Mouse (Mus musculus) stomach, postnatal 0 days (tissue): Measurements from ENCODE around the gene Aspg. TPM values are rescaled to one million over a fixed set of nuclear protein-coding genes. Genes with fewer than 3 reads are reported as not detected.

Experiments used
- ATAC-seq: fragments of 200-750 bp; cut with Nextera tagmentation; 2 replicates; pipeline ENCODE4 v1.8.0; 2017; ENCODE audit not compliant: low FRiP score, low TSS enrichment
- DNase-seq: peaks from one replicate; pipeline ENCODE4 v3.0.0-alpha.2; 2016; ENCODE audit warnings: low spot score
- H3K27ac ChIP-seq: fragments of 300-500 bp; sonication (generic); replicated peaks from 2 replicates; pipeline ENCODE4 v1.5.1; 2014; ENCODE audit warnings: mild to moderate bottlenecking, control low read depth
- H3K27me3 ChIP-seq: fragments of 300-500 bp; sonication (generic); 2 replicates; pipeline ENCODE4 v1.6.1; 2014; ENCODE audit warnings: low read length; ENCODE audit not compliant: control insufficient read depth, insufficient read depth
- H3K36me3 ChIP-seq: fragments of 300-500 bp; sonication (generic); 2 replicates; pipeline ENCODE4 v1.6.1; 2014; ENCODE audit warnings: low read length, mixed read lengths; ENCODE audit not compliant: control insufficient read depth, insufficient read depth
- H3K4me1 ChIP-seq: fragments of 300-500 bp; sonication (generic); replicated peaks from 2 replicates; pipeline ENCODE4 v1.6.1; 2014; ENCODE audit warnings: antibody characterized with exemption; ENCODE audit not compliant: control insufficient read depth, insufficient read depth
- H3K4me2 ChIP-seq: fragments of 300-500 bp; sonication (generic); replicated peaks from 2 replicates; pipeline ENCODE4 v1.6.1; 2014; ENCODE audit warnings: low read depth, mild to moderate bottlenecking, control low read depth, moderate library complexity
- H3K4me3 ChIP-seq: fragments of 300-500 bp; sonication (generic); 2 replicates; pipeline ENCODE4 v1.5.1; 2014; ENCODE audit warnings: low read depth, low read length, control low read depth
- H3K9ac ChIP-seq: fragments of 300-500 bp; sonication (generic); 2 replicates; pipeline ENCODE4 v1.6.1; 2014; ENCODE audit warnings: mild to moderate bottlenecking, low read length, control low read depth, mixed read lengths
- H3K9me3 ChIP-seq: fragments of 300-500 bp; sonication (generic); 2 replicates; pipeline ENCODE4 v1.6.1; 2016; ENCODE audit warnings: low read length; ENCODE audit not compliant: control insufficient read depth
- CTCF ChIP-seq: IDR thresholded peaks from 2 replicates; pipeline ENCODE4 v1.5.1; 2016; ENCODE audit warnings: antibody characterized with exemption, low read depth, mild to moderate bottlenecking, moderate library complexity
- EP300 ChIP-seq: optimal IDR thresholded peaks from 2 replicates; pipeline ENCODE3; 2016; ENCODE audit warnings: antibody characterized with exemption
- WGBS: fragments of 180-500 bp; shearing (Covaris S2); extraction: QIAGEN DNeasy Blood & Tissue Kit; methylation state at CpG from one replicate; pipeline ENCODE4 v1.1.7; 2014; 5-methylcytosine and 5-hydroxymethylcytosine counted together
- polyA plus RNA-seq: library from polyadenylated mRNA; unstranded; fragments of >200 nt; fragmentation: Nextera tagmentation; extraction: Ambion mirVana; gene quantifications from 2 replicates; pipeline ENCODE4 v1.2.1, GENCODE M21; 2015

The Aspg gene
- polyA plus RNA-seq, 1 experiment from 2014 or later: 6.0 TPM

DNA sequence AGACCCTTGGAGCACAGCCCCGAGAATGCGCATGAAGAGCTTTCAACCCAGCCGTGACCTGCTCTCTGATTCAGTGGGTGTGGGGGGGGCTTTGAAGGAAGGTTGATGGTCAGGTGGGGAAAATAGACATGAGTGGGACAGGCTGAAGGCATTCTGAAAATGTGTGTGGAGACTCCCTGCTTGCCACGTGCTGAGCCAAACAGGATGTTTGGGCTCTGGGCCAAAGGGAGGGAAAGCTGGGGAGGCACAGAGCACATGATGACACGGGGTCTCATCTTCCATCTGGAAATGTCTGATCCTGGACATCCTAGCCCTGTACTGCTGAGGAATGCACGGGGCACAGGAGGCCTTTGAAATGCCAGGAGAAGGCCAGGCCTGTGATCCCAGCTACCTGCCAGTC lies 19.8 kb upstream of the Aspg start:
- H3K4me3 ChIP-seq: no peak overlapping the region
- H3K4me1 ChIP-seq: no peaks in the 10 kb centered on the region
- no peaks in the 10 kb centered on the region for H3K27me3 ChIP-seq
- no peak for TF ChIP-seq EP300
- TF ChIP-seq CTCF: no peak
- H3K36me3 ChIP-seq: no peaks in the 10 kb centered on the region
- H3K9ac ChIP-seq: no peak overlapping the region
- 53% methylated on average over 6 of the region's 6 CpGs for WGBS
- DNase-seq (no peak), ATAC-seq (no peak)
- H3K4me2 ChIP-seq: no peak overlapping the region
- H3K9me3 ChIP-seq: no peaks in the 10 kb centered on the region
- H3K27ac ChIP-seq: no peak overlapping the region

DNA sequence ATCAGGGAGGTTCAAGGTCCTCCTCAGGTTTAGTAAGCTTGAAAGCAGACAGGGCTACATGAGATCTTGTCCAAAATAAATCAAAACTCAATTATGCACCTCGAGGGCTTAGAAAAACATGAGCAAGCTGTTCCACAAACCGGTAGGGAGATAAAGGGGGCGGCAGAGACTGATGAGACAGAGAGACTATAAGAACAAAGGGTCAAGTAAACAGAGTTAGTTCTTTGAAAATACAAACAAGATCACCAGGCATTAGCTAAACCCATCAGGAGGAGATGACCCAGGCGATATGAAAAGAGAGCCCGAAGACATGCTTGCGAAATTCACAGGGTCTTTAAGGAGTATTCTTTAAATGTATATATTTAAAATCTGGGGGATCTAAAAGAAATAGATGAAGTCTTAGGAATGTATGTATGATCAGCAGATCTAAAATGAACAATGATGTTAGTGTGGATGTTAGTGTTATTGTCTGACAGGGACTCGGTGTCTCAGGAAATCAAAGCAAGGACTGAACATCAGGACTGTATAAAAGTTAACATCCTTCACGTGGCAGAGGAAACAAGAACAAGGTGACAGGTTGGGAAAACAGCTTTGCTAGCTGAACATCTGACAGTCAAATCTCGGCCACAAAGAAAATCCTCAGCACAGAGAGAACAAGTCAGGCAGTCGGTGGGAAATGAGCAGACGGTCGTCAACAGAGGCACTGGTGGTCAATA lies 17.7 kb upstream of the Aspg start:
- Histone ChIP-seq H3K9me3 (no peaks in the 10 kb centered on the region), H3K9ac (no peak overlapping the region), H3K36me3 (no peaks in the 10 kb centered on the region), H3K4me3 (no peak overlapping the region), H3K27me3 (no peaks in the 10 kb centered on the region), H3K4me1 (no peaks in the 10 kb centered on the region), H3K4me2 (no peak overlapping the region), H3K27ac (no peak overlapping the region)
- no peak for DNase-seq
- no peak for ATAC-seq
- no peak for TF ChIP-seq EP300
- no peak for TF ChIP-seq CTCF
- 42% methylated on average over 12 of the region's 12 CpGs for WGBS

DNA sequence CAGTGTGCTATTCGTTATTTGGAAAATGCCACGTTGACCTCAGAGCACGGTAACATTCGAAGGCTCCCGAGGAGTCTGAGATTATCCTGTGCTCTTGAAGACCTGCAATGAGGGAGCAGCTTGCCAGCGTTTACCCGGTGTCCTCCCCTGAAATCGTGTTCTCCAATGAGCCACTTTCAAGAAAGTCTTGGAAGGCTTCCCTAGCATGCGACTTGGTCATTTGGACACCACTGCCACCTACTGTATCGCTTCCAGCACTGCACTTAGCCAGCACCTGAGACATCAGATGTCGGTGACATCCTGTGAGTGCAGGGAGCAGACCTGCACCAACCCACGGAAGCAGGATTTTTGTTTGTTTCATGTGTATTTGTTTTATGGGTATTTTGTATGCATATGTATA lies 15.4 kb upstream of the Aspg start:
- WGBS: 5% methylated on average over 12 of the region's 12 CpGs
- H3K4me2 ChIP-seq: 0 out of 2 replicates have a peak overlapping the region, but pooled peaks have one; percentile 11
- 0 out of 2 replicates have a peak, but pooled peaks have one; percentile 47 for ATAC-seq

DNA sequence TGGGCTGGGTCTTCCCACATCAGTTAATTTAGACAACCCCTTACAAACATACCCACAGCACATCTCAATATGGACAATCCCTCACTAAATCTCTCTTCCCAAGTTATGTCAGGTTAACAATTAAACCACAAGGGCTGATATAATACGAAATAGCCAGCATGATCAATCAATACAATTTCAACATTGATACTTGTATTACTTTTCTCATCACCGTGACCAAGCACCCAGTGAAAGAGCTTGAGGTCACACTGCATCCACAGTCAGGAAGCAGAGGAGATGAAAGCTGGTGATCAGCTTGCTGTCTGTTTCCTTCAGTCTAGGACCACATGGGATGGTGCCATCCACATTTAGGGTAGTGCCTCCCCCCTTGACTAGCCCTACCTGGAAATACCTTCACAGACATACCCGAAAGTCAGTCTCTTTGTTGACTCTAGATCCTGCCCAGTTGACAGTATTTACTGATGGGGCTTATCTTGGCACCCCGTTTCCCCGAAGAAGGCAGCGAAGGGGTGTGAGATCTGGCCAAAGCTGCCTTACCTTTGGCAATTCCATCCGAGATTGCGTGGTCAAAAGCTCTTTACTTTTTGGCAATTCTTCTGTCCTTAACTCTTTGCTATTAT lies 12.1 kb upstream of the Aspg start:
- Histone ChIP-seq H3K4me1 (no peaks in the 10 kb centered on the region), H3K27ac (no peak overlapping the region), H3K36me3 (no peaks in the 10 kb centered on the region), H3K27me3 (no peaks in the 10 kb centered on the region), H3K4me3 (no peak overlapping the region), H3K9me3 (no peaks in the 10 kb centered on the region), H3K9ac (no peak overlapping the region), H3K4me2 (no peak overlapping the region)
- TF ChIP-seq EP300 (no peak), CTCF (no peak)
- WGBS: 65% methylated on average over 8 of the region's 8 CpGs
- DNase-seq (no peak), ATAC-seq (no peak)

More for the DNA sequence above, 15.4 kb upstream of the Aspg start:
- TF ChIP-seq EP300 (no peak), CTCF (peak; percentile 91)
- Histone ChIP-seq H3K4me3 (no peak overlapping the region), H3K4me1 (no peaks in the 10 kb centered on the region), H3K9me3 (no peaks in the 10 kb centered on the region), H3K9ac (no peak overlapping the region), H3K27ac (no peak overlapping the region), H3K27me3 (no peaks in the 10 kb centered on the region), H3K36me3 (no peaks in the 10 kb centered on the region)
- peak; percentile 71 for DNase-seq

DNA sequence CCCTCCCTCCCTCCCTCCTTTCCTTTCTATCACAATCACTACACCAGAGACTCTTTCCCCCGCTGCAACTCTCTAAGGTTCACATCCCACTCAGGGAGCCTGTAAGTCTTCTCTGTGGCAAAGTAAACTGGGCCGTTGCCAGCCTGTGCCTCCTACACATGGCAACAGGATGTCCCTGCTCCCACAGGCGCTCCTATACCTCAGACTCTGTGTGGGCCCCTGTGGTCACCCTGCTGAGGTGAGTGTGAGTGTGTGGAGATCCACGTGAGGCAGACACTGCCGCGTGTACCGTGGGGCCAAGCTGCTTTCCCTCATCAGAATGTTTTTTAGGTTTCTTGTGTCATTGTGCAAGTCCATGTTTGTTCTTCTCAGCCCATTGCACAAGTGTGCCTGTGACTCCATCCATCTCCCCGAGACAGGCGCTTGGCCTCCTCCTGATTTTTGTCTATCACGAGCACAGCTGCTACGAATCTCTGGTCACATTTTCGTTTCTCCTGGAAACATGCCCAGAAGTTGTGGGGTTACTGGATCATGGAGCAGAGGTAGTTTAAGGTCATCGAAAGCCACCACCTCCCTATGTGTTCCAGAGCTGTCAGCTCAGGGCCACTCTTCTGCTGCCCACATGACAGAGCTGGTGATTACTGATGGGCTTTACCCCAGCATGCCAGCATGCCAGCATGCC lies 10.3 kb upstream of the Aspg start:
- H3K4me2 ChIP-seq: no peak overlapping the region
- 47% methylated on average over 13 of the region's 13 CpGs for WGBS
- no peak overlapping the region for H3K9ac ChIP-seq
- no peaks in the 10 kb centered on the region for H3K9me3 ChIP-seq
- H3K27me3 ChIP-seq: no peaks in the 10 kb centered on the region
- no peak overlapping the region for H3K4me3 ChIP-seq
- ATAC-seq (peak; percentile 56; the same call in 1 of the 2 replicates), DNase-seq (no peak)
- H3K36me3 ChIP-seq: no peaks in the 10 kb centered on the region
- no peak for TF ChIP-seq CTCF
- TF ChIP-seq EP300: no peak
- H3K4me1 ChIP-seq: no peaks in the 10 kb centered on the region
- no peak overlapping the region for H3K27ac ChIP-seq
